Mouse (Mus musculus) neural tube, embryonic 10.5 days (tissue): Measurements from ENCODE around the gene Kif13a.
A peak's percentile ranks its signal among the peaks of the same experiment; 100 is the strongest.

Source experiments
- DNase-seq: peaks from one replicate; pipeline ENCODE4 v3.0.0-alpha.2; 2017; ENCODE audit warnings: low spot score; ENCODE audit errors: extremely low spot score

The Kif13a gene

GRCm38 (mm10) chr13:46884898-46885758, 44.5 kb downstream of the Kif13a start:
- DNase-seq = no peak

DNA sequence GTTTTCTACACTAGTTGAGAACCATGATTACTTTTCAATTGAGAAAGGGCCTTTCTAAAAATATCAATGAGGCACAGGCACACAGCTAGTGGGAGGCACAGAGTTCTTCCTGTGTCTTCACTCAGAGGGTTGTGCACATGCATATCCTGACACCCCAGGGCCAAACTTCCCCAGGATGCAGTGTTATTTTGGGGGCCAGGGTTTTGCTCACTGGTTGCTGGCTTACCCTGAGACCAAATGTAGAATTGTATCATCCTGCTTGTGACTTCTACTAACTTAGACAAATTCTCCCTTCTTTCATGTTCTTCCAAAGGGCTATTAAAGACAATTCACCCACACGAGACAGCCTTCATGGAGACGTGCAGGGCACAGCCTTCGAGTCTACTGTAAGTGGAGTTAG, 45.7 kb downstream of the Kif13a start:
- no peak for DNase-seq

DNA sequence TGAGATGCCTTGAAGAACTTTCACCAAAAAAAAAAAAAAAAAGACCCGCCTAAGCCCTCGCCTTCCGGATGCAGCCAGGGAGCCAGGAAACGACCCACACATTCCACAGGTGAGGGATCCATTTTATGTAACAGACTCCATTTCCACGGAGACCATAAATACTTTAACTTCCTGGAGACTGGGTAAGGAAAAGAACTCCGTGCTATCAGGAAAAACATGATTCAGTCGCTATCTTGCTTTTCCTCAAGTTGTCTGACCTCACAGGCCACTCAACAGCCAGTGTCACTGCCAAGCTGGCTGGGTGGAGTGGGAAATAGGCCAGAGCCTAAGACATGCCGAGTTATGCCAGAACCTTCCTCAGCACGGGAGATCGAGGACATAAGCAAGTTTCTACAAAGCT, 46.3 kb downstream of the Kif13a start:
- DNase-seq = no peak

- DNase-seq = no peak
Measured at GRCm38 (mm10) chr13:46880736-46881135, 48.9 kb downstream of the Kif13a start.

GRCm38 (mm10) chr13:46880243-46880642, 49.4 kb downstream of the Kif13a start:
- DNase-seq = no peak

DNA sequence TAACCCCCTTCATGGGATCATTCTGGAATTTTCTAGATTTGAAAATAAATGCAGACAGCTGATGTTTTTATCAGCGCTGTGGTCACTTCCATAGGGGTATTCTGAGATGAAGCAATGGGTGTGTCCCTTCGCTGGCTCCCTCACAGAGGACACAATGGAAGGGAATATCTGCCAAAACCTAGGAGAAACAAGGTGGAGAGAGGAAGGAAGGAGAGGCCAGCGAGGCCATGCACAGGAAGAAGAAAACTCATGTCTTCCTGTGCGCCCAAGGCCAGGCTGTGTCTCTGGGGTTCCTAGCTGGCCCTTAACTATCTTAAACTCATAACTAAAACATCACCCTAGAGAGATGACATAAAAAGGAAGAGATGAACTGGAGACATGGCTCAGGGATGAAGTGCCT, 52.6 kb downstream of the Kif13a start:
- DNase-seq = no peak

- DNase-seq = no peak
Measured at GRCm38 (mm10) chr13:46875377-46875776, 54.3 kb downstream of the Kif13a start.

DNA sequence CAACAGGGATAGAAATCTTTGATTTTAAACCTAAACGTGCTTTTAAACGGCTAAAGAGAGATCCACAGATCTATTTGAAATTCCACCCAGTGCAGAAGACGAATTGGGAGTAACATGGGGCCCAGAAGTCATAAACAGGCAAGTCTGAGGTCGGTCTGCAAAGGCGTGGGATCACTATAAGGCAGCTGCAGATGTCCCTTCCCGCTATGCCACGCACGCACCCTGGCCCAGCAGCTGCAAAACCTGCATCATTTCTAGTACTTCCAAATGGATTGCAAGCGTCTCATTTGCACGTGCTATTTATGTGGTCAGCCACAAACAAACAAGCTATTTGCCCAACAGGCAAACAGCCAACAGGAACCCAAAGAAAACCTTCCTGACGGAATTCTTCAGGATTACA, 56.9 kb downstream of the Kif13a start:
- DNase-seq = no peak

GRCm38 (mm10) chr13:46872194-46872593, 57.5 kb downstream of the Kif13a start:
- peak; percentile 26 for DNase-seq

GRCm38 (mm10) chr13:46869464-46869863, 60.2 kb downstream of the Kif13a start:
- DNase-seq = no peak

- DNase-seq = no peak
Measured at GRCm38 (mm10) chr13:46863169-46863748, 66.4 kb downstream of the Kif13a start.

DNA sequence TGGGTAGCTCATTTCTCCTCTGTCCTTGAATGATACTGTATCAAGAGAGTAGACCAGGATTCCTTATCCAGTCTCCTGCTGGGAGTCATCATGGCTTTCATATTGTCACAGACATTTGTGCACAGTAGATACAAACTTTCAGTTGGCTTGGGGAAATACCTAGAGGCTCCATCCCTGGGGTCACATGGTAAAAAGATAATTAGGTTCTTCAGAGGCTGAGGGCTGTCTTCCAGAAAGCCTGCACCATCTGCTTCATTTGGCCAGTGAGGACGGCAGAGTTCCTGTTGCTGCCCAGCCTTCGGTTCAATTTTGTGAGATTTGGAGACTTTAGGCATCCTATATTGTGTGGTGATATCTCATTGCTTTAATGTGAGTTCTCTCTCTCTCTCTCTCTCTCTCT, 69.8 kb downstream of the Kif13a start:
- no peak for DNase-seq

DNA sequence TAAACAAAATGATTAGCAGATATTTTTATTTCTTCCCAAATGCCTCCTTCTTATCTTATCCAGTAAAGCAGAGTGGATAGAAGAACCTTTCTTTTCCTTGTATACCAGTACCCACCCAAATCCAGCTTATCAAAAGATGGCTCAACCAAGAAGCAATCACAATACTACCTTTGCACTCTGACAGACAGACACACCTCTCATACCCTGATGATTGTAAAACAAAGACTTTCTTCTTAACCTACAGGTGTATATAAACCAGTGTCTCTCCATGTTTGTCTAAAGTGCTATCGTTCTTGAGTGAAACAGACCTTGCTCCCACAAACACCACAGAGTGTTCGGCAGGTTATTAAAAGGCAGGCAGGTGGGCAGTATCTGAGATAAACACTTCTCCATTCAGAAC, 70.5 kb downstream of the Kif13a start:
- DNase-seq = no peak

GRCm38 (mm10) chr13:46858835-46859152, 70.9 kb downstream of the Kif13a start:
- no peak for DNase-seq

GRCm38 (mm10) chr13:46858143-46858834, 71.4 kb downstream of the Kif13a start:
- no peak for DNase-seq

- no peak for DNase-seq
Measured at GRCm38 (mm10) chr13:46854456-46854855, 75.2 kb downstream of the Kif13a start.

- no peak for DNase-seq
Measured at GRCm38 (mm10) chr13:46852470-46852869, 77.2 kb downstream of the Kif13a start.

DNA sequence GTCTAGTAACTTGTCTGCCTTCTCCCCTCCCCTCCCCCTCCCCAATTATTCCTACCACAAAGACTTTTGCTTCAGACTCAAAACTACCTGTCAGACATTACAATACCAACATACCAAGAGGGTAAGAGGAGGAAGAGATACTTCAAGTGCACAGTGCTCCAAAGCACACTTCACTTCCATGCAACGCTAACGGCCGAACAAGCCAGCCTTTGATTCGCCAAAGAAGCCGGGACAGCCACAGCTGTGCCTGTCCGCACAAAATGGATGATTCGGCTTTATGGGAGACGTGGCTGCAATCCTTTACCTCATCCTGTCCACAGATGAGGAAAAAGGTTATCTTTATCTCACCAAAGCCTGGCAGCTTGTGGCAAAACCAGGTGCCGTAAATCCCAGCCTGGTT, 84.2 kb downstream of the Kif13a start:
- no peak for DNase-seq

GRCm38 (mm10) chr13:46844561-46845235, 85.0 kb downstream of the Kif13a start:
- DNase-seq = no peak

- no peak for DNase-seq
Measured at GRCm38 (mm10) chr13:46843646-46844045, 86.0 kb downstream of the Kif13a start.

- no peak for DNase-seq
Measured at GRCm38 (mm10) chr13:46842185-46842584, 87.5 kb downstream of the Kif13a start.

- DNase-seq = no peak
Measured at GRCm38 (mm10) chr13:46841668-46842067, 88.0 kb downstream of the Kif13a start.
